ENCODE assay signal across 17 mouse cellular contexts in the genomic region with DNA sequence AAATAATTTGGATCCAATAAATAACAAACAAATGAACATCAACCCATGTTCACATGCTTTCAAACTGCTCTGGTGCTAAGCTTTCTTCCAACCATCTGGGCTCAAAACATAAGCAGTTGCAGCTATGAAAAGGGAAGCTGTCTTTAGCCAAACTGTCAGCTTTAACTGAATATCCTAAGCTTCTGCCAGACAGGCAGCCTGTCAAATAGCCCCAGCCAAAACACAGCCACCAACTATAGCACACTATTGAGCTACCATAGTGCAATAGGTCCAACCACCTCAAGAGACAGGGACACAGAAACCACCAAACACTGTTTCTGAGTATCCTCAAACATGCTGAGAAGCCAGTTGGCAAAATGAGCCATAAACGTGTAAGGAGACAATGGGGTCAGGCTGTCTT.
"Had no signal": no experiment of that assay in that cellular context is flagged by ENCODE, and none has a peak within 500 bp of the region (broad histone marks: within the 10 kb centered on the region; RNA-seq: fewer than 3 reads in every experiment).

No protein-coding gene starts in this region.

- H3K9ac ChIP-seq: intestine, embryonic 15.5 days; limb, embryonic 12.5 days; liver, embryonic 13.5 days; liver, postnatal 0 days; lung, embryonic 15.5 days had no signal

- H3K4me3 ChIP-seq: intestine, embryonic 15.5 days; limb, embryonic 12.5 days; liver, embryonic 13.5 days; lung, embryonic 15.5 days; megakaryocyte, embryonic 14.5 days had no signal

- H3K4me1 ChIP-seq: intestine, embryonic 15.5 days; limb, embryonic 12.5 days; liver, embryonic 13.5 days; lung, embryonic 15.5 days; megakaryocyte, embryonic 14.5 days had no signal

- ATAC-seq: intestine, embryonic 15.5 days; liver, postnatal 0 days; midbrain, embryonic 16.5 days had no signal

- DNase-seq: kidney, adult 18-20 months; kidney, postnatal 10 days; kidney, postnatal 4 days; liver; liver, embryonic 13.5 days; liver, postnatal 0 days; lung, postnatal 14 days; right cerebral cortex, postnatal 14 days; thymus, postnatal 4 days had no signal

- H3K9me3 ChIP-seq: intestine, embryonic 15.5 days; limb, embryonic 12.5 days; liver, embryonic 13.5 days; lung, embryonic 15.5 days; megakaryocyte, embryonic 14.5 days had no signal

- H3K27me3 ChIP-seq: intestine, embryonic 15.5 days; limb, embryonic 12.5 days; liver, embryonic 13.5 days; lung, embryonic 15.5 days; megakaryocyte, embryonic 14.5 days had no signal

- H3K27ac ChIP-seq: intestine, embryonic 15.5 days; limb, embryonic 12.5 days; liver, embryonic 13.5 days; lung, embryonic 15.5 days; macrophage; stomach, postnatal 0 days had no signal

- H3K36me3 ChIP-seq: intestine, embryonic 15.5 days; limb, embryonic 12.5 days; liver, embryonic 13.5 days; lung, embryonic 15.5 days had no signal

- H3K4me2 ChIP-seq: intestine, embryonic 15.5 days; limb, embryonic 12.5 days; liver, embryonic 13.5 days; lung, embryonic 15.5 days; midbrain, embryonic 11.5 days had no signal
